Mouse (Mus musculus): ENCODE measurements around the gene Acsm5. TPM values are rescaled to one million over a fixed set of nuclear protein-coding genes. Genes with fewer than 3 reads are reported as not detected.
A peak's percentile ranks its signal among the peaks of the same experiment; 100 is the strongest.

Acsm5 gene
- polyA plus RNA-seq, 1 experiment: 2.7 TPM

DNA sequence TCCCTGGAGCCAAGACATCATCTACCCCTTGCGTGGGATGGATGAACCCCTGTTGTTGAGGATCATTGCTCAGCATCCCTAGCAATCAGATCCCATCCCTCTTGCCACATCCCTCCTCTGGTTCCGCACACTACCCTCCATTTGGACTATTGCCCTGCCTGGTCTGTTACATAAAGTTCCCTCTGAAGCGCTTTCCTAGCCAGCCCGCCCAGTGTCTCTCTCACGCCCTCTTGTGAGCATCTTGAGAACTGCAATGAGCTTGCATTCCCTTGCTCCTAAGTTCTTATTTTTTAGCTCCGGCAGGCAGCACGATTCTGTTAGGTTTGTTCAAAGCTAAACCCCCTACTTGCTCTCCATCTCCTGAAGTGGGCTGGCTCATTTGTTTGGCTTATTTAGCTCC, 6.2 kb upstream of the Acsm5 start:
- TF ChIP-seq CTCF (IDR thresholded peaks at IDR 0.05; ENCODE audit: extremely low read depth, insufficient read length, insufficient replicate concordance, low read depth, low read length) (peak; percentile 60; the same call in 1 of the 2 replicates), POLR2A (IDR thresholded peaks at IDR 0.05; ENCODE audit: low read depth, low read length) (no peak)
- no peaks in the 10 kb centered on the region for H3K27me3 ChIP-seq (ENCODE audit: control insufficient read depth, insufficient read depth, low read length)
- no peak overlapping the region for H3K27ac ChIP-seq (ENCODE audit: insufficient read depth, low read depth, low read length)
- peaks cover 7% of the 10 kb centered on the region; the same call in 1 of the 2 replicates for H3K4me1 ChIP-seq (ENCODE audit: control insufficient read depth, insufficient read depth, insufficient read length, low read length)
- no peaks in the 10 kb centered on the region for H3K36me3 ChIP-seq (ENCODE audit: control insufficient read depth, insufficient read depth, low read length)
- 28% methylated on average over 7 of the region's 7 CpGs for WGBS
- H3K4me3 ChIP-seq (ENCODE audit: low read depth, low read length): no peak overlapping the region

DNA sequence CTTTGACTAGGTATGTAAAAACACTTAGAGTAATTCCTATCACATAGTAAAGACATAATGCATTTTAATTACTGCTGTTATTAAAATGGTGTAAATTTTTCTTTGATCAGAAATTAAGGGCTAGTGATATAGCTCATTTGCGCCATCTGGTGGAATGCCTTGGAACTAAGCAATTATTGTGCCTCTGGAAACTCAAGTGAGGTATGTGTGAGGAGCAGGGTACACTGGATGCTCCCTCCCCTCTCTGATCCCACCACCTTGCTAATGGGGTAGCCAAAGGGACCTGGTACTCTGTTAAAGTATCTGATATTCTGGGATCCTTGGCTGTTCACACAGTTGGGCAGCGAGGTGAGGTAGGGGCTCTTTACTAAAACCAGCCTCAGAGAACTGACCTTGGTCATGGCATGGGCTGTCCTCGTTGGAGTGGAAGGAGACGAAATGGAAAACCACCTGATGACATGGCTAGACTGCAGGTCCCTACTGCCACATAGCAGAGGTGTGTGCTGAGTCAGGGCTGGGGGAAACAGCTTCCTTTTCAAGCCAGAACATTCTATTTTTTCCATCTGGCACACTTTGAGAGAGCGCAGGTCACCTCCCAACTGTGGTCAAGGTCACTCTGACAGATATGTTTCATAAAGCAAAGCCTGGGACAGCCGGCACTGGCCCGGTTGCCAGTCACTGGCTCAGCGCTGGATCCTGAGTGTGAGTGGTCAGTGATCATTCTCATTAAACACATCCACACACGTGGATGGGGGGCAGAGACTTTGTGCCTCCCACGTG, 3.6 kb upstream of the Acsm5 start:
- Histone ChIP-seq H3K27me3 (ENCODE audit: control insufficient read depth, insufficient read depth, low read length) (no peaks in the 10 kb centered on the region), H3K27ac (ENCODE audit: insufficient read depth, low read depth, low read length) (peak overlapping the region; percentile 26), H3K4me1 (ENCODE audit: control insufficient read depth, insufficient read depth, insufficient read length, low read length) (peaks cover 7% of the 10 kb centered on the region; the same call in 1 of the 2 replicates), H3K4me3 (ENCODE audit: low read depth, low read length) (0 out of 2 replicates have a peak overlapping the region, but pooled peaks have one; percentile 1), H3K36me3 (ENCODE audit: control insufficient read depth, insufficient read depth, low read length) (no peaks in the 10 kb centered on the region)
- WGBS: 31% methylated on average over 10 of the region's 10 CpGs
- no peak for TF ChIP-seq POLR2A (IDR thresholded peaks at IDR 0.05; ENCODE audit: low read depth, low read length)
- TF ChIP-seq CTCF (IDR thresholded peaks at IDR 0.05; ENCODE audit: extremely low read depth, insufficient read length, insufficient replicate concordance, low read depth, low read length): peak; percentile 51; the same call in 1 of the 2 replicates

DNA sequence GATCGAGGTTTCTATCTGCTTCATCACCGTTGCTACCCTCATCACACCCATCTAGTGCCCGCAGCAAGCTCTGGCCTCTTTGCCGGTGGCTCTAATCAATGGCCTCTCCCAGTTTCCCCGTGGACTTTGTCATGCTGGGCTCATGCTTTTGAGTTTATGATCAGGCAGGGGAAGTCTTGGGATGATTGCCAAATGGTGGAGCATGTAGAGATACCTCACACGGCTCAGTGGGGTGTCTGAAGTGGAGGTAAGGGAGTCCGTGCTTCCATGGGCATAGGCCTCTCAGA, 3.0 kb upstream of the Acsm5 start:
- Histone ChIP-seq H3K4me3 (ENCODE audit: low read depth, low read length) (0 out of 2 replicates have a peak overlapping the region, but pooled peaks have one; percentile 1), H3K4me1 (ENCODE audit: control insufficient read depth, insufficient read depth, insufficient read length, low read length) (peaks cover 9% of the 10 kb centered on the region; the same call in 1 of the 2 replicates), H3K36me3 (ENCODE audit: control insufficient read depth, insufficient read depth, low read length) (no peaks in the 10 kb centered on the region), H3K27me3 (ENCODE audit: control insufficient read depth, insufficient read depth, low read length) (no peaks in the 10 kb centered on the region), H3K27ac (ENCODE audit: insufficient read depth, low read depth, low read length) (peak overlapping the region; percentile 44; the same call in 1 of the 2 replicates)
- TF ChIP-seq POLR2A (IDR thresholded peaks at IDR 0.05; ENCODE audit: low read depth, low read length) (no peak), CTCF (IDR thresholded peaks at IDR 0.05; ENCODE audit: extremely low read depth, insufficient read length, insufficient replicate concordance, low read depth, low read length) (no peak)
- WGBS: 21% methylated on average over 7 of the region's 7 CpGs

DNA sequence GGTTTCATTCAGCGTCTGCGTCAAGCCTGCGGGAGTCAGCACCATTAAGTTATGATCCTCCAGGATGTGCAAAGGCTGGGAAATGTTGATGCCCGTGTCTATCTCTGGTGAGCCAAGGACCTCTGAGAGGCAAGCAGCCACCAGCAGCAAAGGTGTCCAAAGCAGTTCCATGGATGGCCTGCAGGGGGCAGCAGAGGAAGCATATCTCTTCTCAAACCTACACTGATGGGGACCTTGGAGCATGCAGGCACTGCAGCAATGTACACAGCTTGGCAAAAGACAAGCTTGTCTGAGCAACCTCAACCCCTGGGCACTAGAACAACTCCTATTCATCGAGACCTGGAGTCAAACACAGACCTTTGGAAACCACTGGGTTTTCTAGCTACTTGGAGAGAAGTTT, 391 bp downstream of the Acsm5 start:
- peaks cover 28% of the 10 kb centered on the region; the same call in 1 of the 2 replicates for H3K4me1 ChIP-seq (ENCODE audit: control insufficient read depth, insufficient read depth, insufficient read length, low read length)
- no peaks in the 10 kb centered on the region for H3K27me3 ChIP-seq (ENCODE audit: control insufficient read depth, insufficient read depth, low read length)
- TF ChIP-seq CTCF (IDR thresholded peaks at IDR 0.05; ENCODE audit: extremely low read depth, insufficient read length, insufficient replicate concordance, low read depth, low read length): peak; percentile 84; the same call in 1 of the 2 replicates
- no peak for TF ChIP-seq POLR2A (IDR thresholded peaks at IDR 0.05; ENCODE audit: low read depth, low read length)
- no peaks in the 10 kb centered on the region for H3K36me3 ChIP-seq (ENCODE audit: control insufficient read depth, insufficient read depth, low read length)
- H3K27ac ChIP-seq (ENCODE audit: insufficient read depth, low read depth, low read length): no peak overlapping the region
- H3K4me3 ChIP-seq (ENCODE audit: low read depth, low read length): no peak overlapping the region
- WGBS: 37% methylated on average over 5 of the region's 5 CpGs

DNA sequence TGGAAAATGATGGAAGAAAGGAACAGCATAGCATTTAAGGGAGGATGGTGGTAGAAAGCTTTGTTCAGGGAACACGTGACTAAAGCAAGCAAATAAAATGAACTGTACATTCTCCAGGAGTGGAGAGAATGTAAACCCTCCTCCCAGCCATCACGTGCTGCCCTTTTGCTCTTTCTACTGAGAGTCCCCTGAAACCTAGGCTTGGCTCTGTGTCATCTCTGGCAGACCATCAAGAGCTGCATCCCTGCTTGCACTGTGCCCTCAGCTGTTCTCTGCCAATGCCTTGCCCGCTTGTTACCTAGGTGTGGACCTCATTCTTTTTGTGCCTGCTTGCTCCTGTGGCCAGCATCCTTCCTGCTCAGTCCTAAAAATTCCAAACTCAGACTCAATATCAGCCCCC, 2.6 kb downstream of the Acsm5 start:
- Histone ChIP-seq H3K27ac (ENCODE audit: insufficient read depth, low read depth, low read length) (peak overlapping the region; percentile 96), H3K36me3 (ENCODE audit: control insufficient read depth, insufficient read depth, low read length) (no peaks in the 10 kb centered on the region), H3K4me1 (ENCODE audit: control insufficient read depth, insufficient read depth, insufficient read length, low read length) (peaks cover 36% of the 10 kb centered on the region; the same call in 1 of the 2 replicates), H3K4me3 (ENCODE audit: low read depth, low read length) (no peak overlapping the region), H3K27me3 (ENCODE audit: control insufficient read depth, insufficient read depth, low read length) (no peaks in the 10 kb centered on the region)
- no peak for TF ChIP-seq POLR2A (IDR thresholded peaks at IDR 0.05; ENCODE audit: low read depth, low read length)
- no peak for TF ChIP-seq CTCF (IDR thresholded peaks at IDR 0.05; ENCODE audit: extremely low read depth, insufficient read length, insufficient replicate concordance, low read depth, low read length)
- 19% methylated on average over 3 of the region's 3 CpGs for WGBS

DNA sequence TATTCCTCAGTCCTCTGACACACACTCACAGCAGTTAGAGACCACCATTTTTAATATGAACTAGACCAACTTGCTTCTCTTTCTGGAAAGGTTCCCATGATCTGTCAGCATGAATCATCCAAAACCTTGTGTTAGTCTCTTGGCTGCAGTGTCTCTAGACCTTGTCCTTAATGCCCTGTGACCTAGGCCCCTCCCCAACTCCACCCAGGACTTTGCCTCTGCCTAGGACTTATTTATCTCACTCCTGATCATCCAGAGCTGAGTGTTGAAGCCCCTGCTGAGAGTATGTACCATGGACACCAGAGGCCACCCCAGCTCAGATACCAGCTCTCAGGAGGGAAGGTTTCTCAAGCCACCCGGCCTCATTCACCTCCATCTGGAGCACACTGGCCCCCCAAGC, 3.1 kb downstream of the Acsm5 start:
- WGBS: 78% methylated on average over 1 of the region's 1 CpGs
- Histone ChIP-seq H3K27me3 (ENCODE audit: control insufficient read depth, insufficient read depth, low read length) (no peaks in the 10 kb centered on the region), H3K27ac (ENCODE audit: insufficient read depth, low read depth, low read length) (peak overlapping the region; percentile 96), H3K4me3 (ENCODE audit: low read depth, low read length) (no peak overlapping the region), H3K36me3 (ENCODE audit: control insufficient read depth, insufficient read depth, low read length) (no peaks in the 10 kb centered on the region), H3K4me1 (ENCODE audit: control insufficient read depth, insufficient read depth, insufficient read length, low read length) (peaks cover 37% of the 10 kb centered on the region; the same call in 1 of the 2 replicates)
- TF ChIP-seq POLR2A (IDR thresholded peaks at IDR 0.05; ENCODE audit: low read depth, low read length) (no peak), CTCF (IDR thresholded peaks at IDR 0.05; ENCODE audit: extremely low read depth, insufficient read length, insufficient replicate concordance, low read depth, low read length) (no peak)

DNA sequence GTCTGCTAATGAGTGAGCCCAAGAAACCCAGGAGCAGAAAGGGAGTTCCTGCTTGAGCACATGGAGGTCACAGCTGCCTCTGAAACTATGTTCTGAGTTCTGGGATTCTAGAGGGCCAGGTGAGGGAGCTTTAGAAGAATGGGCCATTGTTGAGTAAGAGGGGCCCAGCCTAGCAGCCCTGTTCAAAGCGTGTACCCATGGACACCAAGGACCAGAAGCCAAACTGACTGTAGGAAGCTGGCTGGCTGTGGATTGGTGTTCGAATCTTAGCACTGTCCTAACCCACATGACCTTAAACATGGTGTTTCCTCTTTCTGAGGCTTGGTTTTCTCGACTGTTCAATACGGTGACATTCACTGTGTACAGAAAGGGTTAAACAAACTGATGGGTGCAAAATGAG, 4.1 kb downstream of the Acsm5 start, which contains the start of gene Pdilt:
TSS of gene Pdilt (minus strand) at position 101 of the 400 bp plus-strand sequence.
- Histone ChIP-seq H3K27ac (ENCODE audit: insufficient read depth, low read depth, low read length) (peak within 1 kb of the TSS; percentile 81), H3K27me3 (ENCODE audit: control insufficient read depth, insufficient read depth, low read length) (no peaks in the 10 kb centered on the region), H3K4me3 (ENCODE audit: low read depth, low read length) (no peak within 1 kb of the TSS), H3K4me1 (ENCODE audit: control insufficient read depth, insufficient read depth, insufficient read length, low read length) (peaks cover 43% of the 10 kb centered on the region; the same call in 1 of the 2 replicates), H3K36me3 (ENCODE audit: control insufficient read depth, insufficient read depth, low read length) (no peaks in the 10 kb centered on the region)
- no peak for TF ChIP-seq CTCF (IDR thresholded peaks at IDR 0.05; ENCODE audit: extremely low read depth, insufficient read length, insufficient replicate concordance, low read depth, low read length)
- no peak for TF ChIP-seq POLR2A (IDR thresholded peaks at IDR 0.05; ENCODE audit: low read depth, low read length)
- 55% methylated on average over 4 of the region's 4 CpGs for WGBS

All from small intestine, adult 2 months (tissue).